Mouse (Mus musculus): ENCODE measurements around the gene Mbd6.
"Not testable (repeated sequence)": the region's sequence is repeated elsewhere in the genome, so short reads cannot be mapped to it uniquely, and the experiment has no call there.

Gene Mbd6

GRCm38 (mm10) chr10:127288800-127289572 is at the start of gene Mbd6:
Gene Mbd6, minus strand, starts transcription at chr10:127289018.
- peak; percentile 93 to 97 for DNase-seq (ENCODE audit: low spot score in 2 of 2)

DNA sequence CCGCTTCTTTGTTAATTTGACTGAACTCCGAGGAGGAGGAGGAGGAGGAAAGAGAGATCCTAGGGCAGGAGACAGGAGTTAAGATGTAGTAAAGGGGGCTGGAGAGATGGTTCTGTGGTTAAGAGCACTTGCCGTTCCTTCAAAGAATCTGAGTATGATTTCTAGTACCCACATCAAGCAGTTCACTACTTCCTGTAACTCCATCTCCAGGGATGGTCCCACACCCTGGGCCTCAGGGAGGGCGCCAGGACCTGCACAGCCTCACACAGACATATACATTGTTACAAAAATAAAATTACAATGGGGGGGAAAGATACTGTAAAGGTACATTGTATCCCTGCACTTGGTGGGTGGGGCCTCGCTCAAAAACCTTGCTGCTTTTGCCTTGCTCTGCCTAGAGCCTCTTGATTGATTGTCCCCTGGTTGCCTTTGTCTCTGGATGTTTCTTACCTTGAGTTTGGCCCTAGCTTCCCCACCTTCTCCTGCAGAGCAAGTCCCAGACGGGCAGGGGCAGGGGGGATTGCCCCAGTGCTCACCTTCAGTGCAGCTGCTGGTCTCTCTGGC is 48.8 kb upstream of the Mbd6 start:
- no peak for DNase-seq (ENCODE audit: low spot score in 2 of 2)

DNA sequence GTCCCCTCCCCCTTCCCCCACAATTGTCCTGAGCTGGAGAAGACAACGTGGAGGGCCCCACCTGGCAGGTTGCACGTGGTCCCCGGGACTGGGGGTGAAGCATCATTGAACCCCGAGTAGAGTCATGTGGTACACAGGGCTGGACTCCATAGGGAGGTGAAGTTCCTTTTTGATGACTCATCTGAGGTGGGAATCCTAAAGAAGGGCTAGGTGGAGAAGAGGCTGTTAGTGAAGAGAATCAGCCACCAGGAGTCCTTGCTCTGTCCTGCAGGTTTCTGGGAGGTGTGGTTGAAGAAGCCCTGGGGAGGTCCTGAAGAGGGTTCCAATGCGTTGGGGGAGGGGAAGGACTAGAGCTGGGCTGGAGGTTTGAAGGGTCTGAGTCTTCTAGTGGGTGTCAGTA is 48.1 kb upstream of the Mbd6 start:
- DNase-seq (ENCODE audit: low spot score in 2 of 2) = no peak

- DNase-seq (ENCODE audit: low spot score in 2 of 2) = no peak
Observed at GRCm38 (mm10) chr10:127335271-127335670, 46.5 kb upstream of the Mbd6 start.

DNA sequence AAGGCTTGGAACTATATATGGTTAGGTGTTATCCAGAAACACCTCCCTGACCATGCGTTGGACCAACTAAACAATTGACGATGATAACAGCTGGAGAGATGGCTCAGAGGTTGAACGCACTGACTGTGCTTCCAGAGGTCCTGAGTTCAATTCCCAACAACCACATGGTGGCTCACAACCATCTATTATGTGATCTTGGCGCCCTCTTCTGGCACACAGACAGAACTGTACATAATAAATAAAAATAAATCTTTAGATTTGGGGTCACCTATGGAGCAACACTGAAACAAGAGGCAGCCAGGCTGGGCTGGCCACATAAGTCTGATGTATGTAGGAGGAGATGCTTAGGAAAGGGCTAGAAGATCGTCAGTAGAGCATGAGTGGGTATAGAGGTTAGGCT is 44.3 kb upstream of the Mbd6 start:
- DNase-seq (ENCODE audit: low spot score in 2 of 2) = no peak

- DNase-seq (ENCODE audit: low spot score in 2 of 2) = peak in 1 of 2 experiments; percentile 64
Observed at GRCm38 (mm10) chr10:127332211-127332874, 43.5 kb upstream of the Mbd6 start.

DNA sequence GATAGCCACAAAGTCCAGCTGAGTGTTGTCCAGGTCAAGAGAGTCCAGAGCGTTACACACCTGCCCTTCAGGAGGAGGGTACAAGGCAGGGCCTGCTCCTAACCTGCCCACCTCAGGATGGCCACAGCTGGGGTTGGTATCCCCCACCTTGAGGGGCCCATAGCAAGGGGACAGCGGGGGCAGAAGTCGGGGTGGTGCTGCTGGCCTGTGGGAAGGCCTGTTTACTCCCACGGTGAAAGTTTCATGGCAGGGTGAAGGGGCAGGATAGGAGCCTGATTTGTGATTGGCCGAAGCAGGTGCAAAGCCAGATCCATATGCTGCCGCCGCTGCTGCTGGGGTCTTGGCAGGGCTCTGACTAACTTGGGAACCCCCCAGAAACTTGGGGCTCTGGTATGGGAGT is 41.4 kb upstream of the Mbd6 start:
- DNase-seq (ENCODE audit: low spot score in 2 of 2) = no peak

- DNase-seq (ENCODE audit: low spot score in 2 of 2) = no peak
Observed at GRCm38 (mm10) chr10:127327461-127328145, 38.8 kb upstream of the Mbd6 start.

DNA sequence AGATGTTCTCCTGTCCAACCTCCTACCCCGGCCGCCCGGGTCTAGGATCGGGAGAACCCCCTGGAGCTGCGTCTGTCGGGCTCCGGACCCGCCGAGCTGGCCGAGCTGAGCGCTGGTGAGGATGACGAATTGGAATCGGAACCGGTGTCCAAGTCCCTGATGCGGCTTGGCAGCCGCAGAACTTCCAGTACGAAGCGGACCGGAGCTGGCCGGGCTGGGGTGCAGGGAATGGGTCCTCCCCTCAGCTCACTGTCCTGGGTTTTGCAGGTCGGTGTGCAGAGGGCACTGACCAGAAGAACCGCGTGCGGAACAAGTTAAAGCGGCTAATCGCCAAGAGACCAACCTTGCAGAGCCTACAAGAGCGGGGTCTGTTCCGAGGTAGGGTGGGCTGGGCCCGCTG is 38.0 kb upstream of the Mbd6 start:
- no peak for DNase-seq (ENCODE audit: low spot score in 2 of 2)

DNA sequence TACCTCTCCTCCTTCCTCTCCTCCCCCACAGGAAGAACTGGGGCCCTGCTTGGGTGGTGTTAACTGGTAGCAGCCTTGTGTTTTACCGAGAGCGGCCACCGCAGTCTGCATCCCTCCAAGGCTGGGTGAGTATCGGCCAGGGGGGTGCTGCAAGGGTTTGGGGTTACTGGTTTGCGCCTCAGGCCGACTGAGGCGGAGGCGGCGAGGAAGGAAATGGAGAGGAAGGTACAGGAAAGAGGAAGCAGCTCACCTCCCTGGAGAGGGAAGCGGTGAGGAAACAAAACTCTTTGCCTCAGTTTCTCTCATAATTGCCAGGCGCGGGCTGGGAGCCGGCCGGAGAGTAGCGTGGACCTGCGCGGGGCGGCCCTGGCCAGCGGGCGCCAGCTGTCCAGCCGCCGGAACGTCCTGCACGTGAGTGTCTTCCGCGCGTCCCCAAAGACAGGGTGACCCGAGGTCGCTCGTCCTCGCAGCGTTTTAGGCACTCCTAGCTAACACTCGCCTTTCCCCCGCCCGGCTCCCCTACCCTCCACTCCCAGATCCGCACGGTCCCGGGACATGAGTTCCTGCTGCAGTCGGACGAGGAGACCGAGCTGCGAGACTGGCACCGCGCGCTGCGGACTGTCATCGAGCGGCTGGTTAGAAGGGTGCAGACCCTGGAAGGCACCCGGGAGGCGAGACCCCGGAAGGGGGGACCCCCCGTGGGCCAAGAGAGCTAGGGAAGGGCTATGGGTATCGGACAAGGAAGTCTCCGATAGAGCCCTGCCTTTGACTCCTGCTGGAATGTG is 37.4 kb upstream of the Mbd6 start:
- DNase-seq (ENCODE audit: low spot score in 2 of 2) = peak in 1 of 2 experiments; percentile 49

GRCm38 (mm10) chr10:127325454-127326016 is 36.7 kb upstream of the Mbd6 start:
- DNase-seq (ENCODE audit: low spot score in 2 of 2) = no peak

DNA sequence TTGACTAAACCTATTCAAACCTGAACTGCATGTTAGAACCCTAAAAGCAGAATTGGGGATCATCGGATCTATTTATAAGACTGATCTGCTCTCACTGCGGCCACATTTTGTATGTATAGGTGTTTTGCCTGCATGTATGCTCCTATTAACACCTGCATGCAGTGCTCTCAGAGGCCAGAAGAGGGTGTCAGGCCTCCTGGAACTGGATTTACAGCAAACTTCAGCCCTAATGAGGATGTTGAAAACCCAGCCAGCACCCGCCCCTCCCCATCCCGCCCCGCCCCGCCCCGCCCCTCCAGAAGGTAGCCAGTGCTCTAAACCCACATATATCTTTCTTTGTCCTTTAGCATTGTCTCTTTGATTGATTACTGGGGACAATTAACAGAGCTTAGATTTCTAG is 35.7 kb upstream of the Mbd6 start:
- DNase-seq (ENCODE audit: low spot score in 2 of 2) = peak; percentile 80 to 85

DNA sequence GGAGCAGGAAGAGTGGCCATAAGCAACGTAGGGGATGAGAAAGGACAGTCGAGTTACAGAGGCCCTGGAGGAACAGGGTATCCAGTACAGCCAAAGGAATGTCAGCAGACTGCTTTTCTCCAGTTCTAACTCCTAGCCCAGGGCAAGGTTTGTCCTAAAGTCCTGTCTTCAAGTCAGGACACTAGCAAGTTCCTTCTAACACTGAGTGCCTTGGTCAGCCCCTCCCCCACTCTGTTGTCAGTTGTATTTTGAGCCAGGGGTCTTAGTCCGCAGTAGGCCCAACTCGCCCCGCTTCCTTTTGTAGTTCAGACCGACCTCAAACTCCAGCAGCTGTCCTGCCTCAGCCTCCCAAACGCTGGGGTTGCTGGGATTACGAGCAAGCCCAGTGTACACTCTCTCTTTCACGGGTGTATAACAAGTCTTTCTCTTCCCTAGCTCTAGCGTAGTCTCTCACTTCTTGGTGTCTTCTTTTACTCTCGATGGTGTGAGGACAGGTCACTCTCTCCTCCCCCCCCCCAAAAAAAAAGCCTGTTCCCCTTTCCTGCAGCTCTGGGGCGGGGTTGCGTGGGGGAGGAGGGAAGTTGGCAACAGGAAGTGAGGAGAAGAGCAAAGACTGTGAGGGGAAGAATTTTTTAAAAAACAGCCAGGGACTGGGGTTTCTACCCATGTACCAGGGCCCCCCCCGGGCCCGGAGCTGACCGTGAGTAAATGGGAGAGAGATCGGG is 34.5 kb upstream of the Mbd6 start:
- peak in 1 of 2 experiments; percentile 61 for DNase-seq (ENCODE audit: low spot score in 2 of 2)

GRCm38 (mm10) chr10:127322669-127323068 is 33.9 kb upstream of the Mbd6 start:
- no peak for DNase-seq (ENCODE audit: low spot score in 2 of 2)

- DNase-seq (ENCODE audit: low spot score in 2 of 2) = no peak
Observed at GRCm38 (mm10) chr10:127322178-127322577, 33.4 kb upstream of the Mbd6 start.

GRCm38 (mm10) chr10:127321621-127322020 is 32.8 kb upstream of the Mbd6 start, which contains the start of gene Arhgap9:
Gene Arhgap9, plus strand, starts transcription at chr10:127321964.
- DNase-seq (ENCODE audit: low spot score in 2 of 2) = no peak

DNA sequence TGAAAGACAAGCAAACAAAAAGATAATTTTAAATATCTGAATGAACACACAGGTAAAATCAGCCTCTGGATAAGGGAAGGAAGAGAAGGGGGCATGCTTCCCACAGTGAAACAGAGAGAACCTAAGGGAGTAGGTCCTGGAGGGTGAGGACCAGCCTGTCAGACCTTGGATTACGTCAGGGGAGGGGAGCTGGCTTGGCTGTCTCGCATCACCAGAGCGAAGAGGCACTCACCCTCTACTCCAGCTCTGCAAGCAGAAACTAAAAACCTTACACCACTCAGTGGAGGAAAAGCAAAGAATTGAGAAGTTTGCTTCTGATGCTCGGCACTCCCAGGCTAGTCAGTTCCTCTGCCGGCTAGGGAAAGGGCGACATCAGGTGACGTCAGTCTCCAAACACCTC is 31.2 kb upstream of the Mbd6 start:
- no peak for DNase-seq (ENCODE audit: low spot score in 2 of 2)

GRCm38 (mm10) chr10:127318009-127318408 is 29.2 kb upstream of the Mbd6 start:
- no peak for DNase-seq (ENCODE audit: low spot score in 2 of 2)

- DNase-seq (ENCODE audit: low spot score in 2 of 2) = no peak
Observed at GRCm38 (mm10) chr10:127317277-127317676, 28.5 kb upstream of the Mbd6 start.

- not testable (repeated sequence) for DNase-seq (ENCODE audit: low spot score in 2 of 2)
Observed at GRCm38 (mm10) chr10:127314950-127315349, 26.1 kb upstream of the Mbd6 start.

Data from spleen, postnatal 4 days (tissue).